Mouse (Mus musculus) brain, embryonic 14.5 days (tissue): ENCODE measurements around the gene Plin5. TPM values are rescaled to one million over a fixed set of nuclear protein-coding genes. Genes with fewer than 3 reads are reported as not detected.
"Not testable (repeated sequence)": the region's sequence is repeated elsewhere in the genome, so short reads cannot be mapped to it uniquely, and the experiment has no call there.

Source experiments
- DNase-seq: peaks from one replicate; pipeline ENCODE4 v3.0.0-alpha.2; 2011; ENCODE audit warnings: low read depth
- CTCF ChIP-seq: fragments of 200-500 bp; IDR thresholded peaks from 2 replicates; pipeline ENCODE4 v1.5.1; 2012; ENCODE audit warnings: inconsistent platforms, mild to moderate bottlenecking, moderate library complexity, borderline replicate concordance; ENCODE audit not compliant: insufficient read depth, insufficient read length; ENCODE audit errors: extremely low read depth
- POLR2A ChIP-seq: fragments of 200-500 bp; IDR thresholded peaks from 2 replicates; pipeline ENCODE4 v1.6.1; 2012; ENCODE audit warnings: mild to moderate bottlenecking, inconsistent platforms, borderline replicate concordance; ENCODE audit not compliant: poor library complexity, insufficient read depth, insufficient read length, severe bottlenecking; ENCODE audit errors: extremely low read depth
- polyA plus RNA-seq: library from polyadenylated mRNA; depleted of rRNA; stranded (reverse); fragments of >200 nt; gene quantifications from 2 replicates; pipeline ENCODE4 v1.2.3, GENCODE M21; 2012

The Plin5 gene
- polyA plus RNA-seq, 1 experiment, result 0.67 TPM

GRCm38 (mm10) chr17:56107736-56108135 lies 9.7 kb downstream of the Plin5 start:
- TF ChIP-seq POLR2A (no peak), CTCF (no peak)
- DNase-seq, result no peak

GRCm38 (mm10) chr17:56106981-56107380 lies 10.4 kb downstream of the Plin5 start:
- no peak for DNase-seq
- no peak for TF ChIP-seq CTCF
- no peak for TF ChIP-seq POLR2A

GRCm38 (mm10) chr17:56106436-56106835 lies 11.0 kb downstream of the Plin5 start:
- not testable (repeated sequence) for DNase-seq

GRCm38 (mm10) chr17:56104821-56105220 lies 12.6 kb downstream of the Plin5 start:
- DNase-seq, result not testable (repeated sequence)

- TF ChIP-seq POLR2A, result no peak
- TF ChIP-seq CTCF, result no peak
- no peak for DNase-seq
These were observed 13.7 kb downstream of the Plin5 start for GRCm38 (mm10) chr17:56103465-56104285.

- TF ChIP-seq POLR2A (no peak), CTCF (no peak)
- DNase-seq, result no peak
These were observed 14.5 kb downstream of the Plin5 start for GRCm38 (mm10) chr17:56102927-56103326.

- no peak for DNase-seq
- TF ChIP-seq POLR2A, result no peak
- no peak for TF ChIP-seq CTCF
These were observed 15.2 kb downstream of the Plin5 start for GRCm38 (mm10) chr17:56102158-56102557.

GRCm38 (mm10) chr17:56100811-56101210 lies 16.6 kb downstream of the Plin5 start:
- TF ChIP-seq CTCF, result no peak
- TF ChIP-seq POLR2A, result no peak
- DNase-seq, result no peak

GRCm38 (mm10) chr17:56098711-56099572 lies 18.5 kb downstream of the Plin5 start:
- no peak for TF ChIP-seq POLR2A
- 0 out of 2 replicates have a peak, but pooled peaks have one; percentile 2 for TF ChIP-seq CTCF
- DNase-seq, result no peak

- no peak for TF ChIP-seq CTCF
- TF ChIP-seq POLR2A, result no peak
- DNase-seq, result no peak
These were observed 19.2 kb downstream of the Plin5 start for GRCm38 (mm10) chr17:56098180-56098579.

GRCm38 (mm10) chr17:56096883-56097282 lies 20.5 kb downstream of the Plin5 start:
- TF ChIP-seq CTCF, result no peak
- no peak for TF ChIP-seq POLR2A
- no peak for DNase-seq

- no peak for TF ChIP-seq CTCF
- no peak for TF ChIP-seq POLR2A
- DNase-seq, result no peak
These were observed 24.6 kb downstream of the Plin5 start for GRCm38 (mm10) chr17:56092794-56093193.
